Mouse (Mus musculus) E14TG2a.4 (cell line): ENCODE measurements around the gene Hils1.

ENCODE experiments used
- CTCF ChIP-seq: conservative IDR thresholded peaks from 2 replicates; pipeline ENCODE4 v1.5.1; 2014; ENCODE audit warnings: low read length
- POU5F1 ChIP-seq: IDR thresholded peaks from 2 replicates; pipeline ENCODE4 v1.6.1; 2014; ENCODE audit warnings: low read length, borderline replicate concordance

DNA sequence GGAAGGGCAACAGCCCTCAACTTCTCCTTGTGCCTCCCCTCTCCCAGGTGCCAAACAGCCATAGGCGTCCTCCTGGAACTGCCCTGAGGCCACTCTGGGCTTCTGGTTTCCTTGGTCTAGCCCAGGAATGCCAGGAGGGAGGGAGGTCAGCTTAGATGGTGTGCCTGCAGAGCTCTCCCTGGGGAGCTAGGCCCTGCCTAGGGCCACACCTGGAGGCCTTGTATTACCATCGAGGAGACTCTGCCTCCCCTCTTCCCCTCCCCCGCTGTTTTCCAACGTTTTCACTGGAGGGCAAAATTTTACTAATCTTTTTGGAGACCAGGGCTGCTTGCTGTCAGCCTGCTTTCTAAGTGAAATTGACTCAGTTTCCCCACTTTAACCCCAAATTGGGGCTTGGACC lies 38.6 kb downstream of the Hils1 start:
- TF ChIP-seq CTCF: no peak
- TF ChIP-seq POU5F1: no peak
